Mouse (Mus musculus) cerebellum, adult 2 months (tissue): ENCODE data around the gene Slc1a3. TPM values are rescaled to one million over a fixed set of nuclear protein-coding genes. Genes with fewer than 3 reads are reported as not detected.

Source experiments
- DNase-seq, 2 experiments: peaks; one replicate each; pipeline ENCODE4 v3.0.0; 2021
- H3K27ac ChIP-seq: fragments of 200-500 bp; 2 replicates; pipeline ENCODE4 v1.5.1; 2012; ENCODE audit warnings: low read length, control low read depth, inconsistent platforms; ENCODE audit not compliant: insufficient read depth
- H3K27me3 ChIP-seq: fragments of 200-500 bp; 2 replicates; pipeline ENCODE4 v1.6.1; 2012; ENCODE audit warnings: inconsistent platforms, mild to moderate bottlenecking, low read length, moderate library complexity; ENCODE audit not compliant: control insufficient read depth, insufficient read depth
- H3K4me1 ChIP-seq: fragments of 200-500 bp; 2 replicates; pipeline ENCODE4 v1.6.1; 2011; ENCODE audit warnings: low read length; ENCODE audit not compliant: control insufficient read depth, insufficient read depth
- H3K4me3 ChIP-seq: fragments of 200-500 bp; replicated peaks from 2 replicates; pipeline ENCODE3; 2011; ENCODE audit warnings: mild to moderate bottlenecking, low read depth, low read length, control low read depth; ENCODE audit not compliant: insufficient read depth
- CTCF ChIP-seq: fragments of 200-500 bp; IDR thresholded peaks from 2 replicates; pipeline ENCODE4 v1.5.1; 2011; ENCODE audit warnings: low read depth, mild to moderate bottlenecking, control low read depth, low read length, moderate library complexity, borderline replicate concordance; ENCODE audit not compliant: insufficient read depth
- POLR2A ChIP-seq: fragments of 200-500 bp; IDR thresholded peaks from 2 replicates; pipeline ENCODE4 v1.6.1; 2011; ENCODE audit warnings: low read length, control low read depth, borderline replicate concordance; ENCODE audit not compliant: insufficient read depth
- WGBS: fragments of 180-500 bp; shearing (Covaris S2); methylation state at CpG from one replicate; pipeline ENCODE4 v1.1.7; 2018; 5-methylcytosine and 5-hydroxymethylcytosine counted together
- polyA plus RNA-seq: library from polyadenylated mRNA; depleted of rRNA; stranded (reverse); fragments of >200 nt; gene quantifications from 2 replicates; pipeline ENCODE4 v1.2.3, GENCODE M21; 2012

Slc1a3 gene
- polyA plus RNA-seq, 1 experiment = 373 TPM

- Histone ChIP-seq H3K4me3 (no peak overlapping the region), H3K27ac (no peak overlapping the region), H3K27me3 (no peaks in the 10 kb centered on the region), H3K4me1 (no peaks in the 10 kb centered on the region)
- no peak for DNase-seq
- WGBS = 34% methylated on average over 11 of the region's 11 CpGs
- TF ChIP-seq CTCF (no peak), POLR2A (no peak)
Measured at GRCm38 (mm10) chr15:8615511-8616224, 94.9 kb downstream of the Slc1a3 start.

- WGBS = 81% methylated on average over 5 of the region's 5 CpGs
- Histone ChIP-seq H3K4me1 (no peaks in the 10 kb centered on the region), H3K27me3 (no peaks in the 10 kb centered on the region), H3K27ac (no peak overlapping the region), H3K4me3 (no peak overlapping the region)
- DNase-seq = no peak
- TF ChIP-seq POLR2A (no peak), CTCF (no peak)
Measured at GRCm38 (mm10) chr15:8614701-8615100, 95.9 kb downstream of the Slc1a3 start.

GRCm38 (mm10) chr15:8605538-8606188, 104.9 kb downstream of the Slc1a3 start:
- no peak overlapping the region for H3K27ac ChIP-seq
- DNase-seq = no peak
- no peaks in the 10 kb centered on the region for H3K4me1 ChIP-seq
- 24% methylated on average over 6 of the region's 6 CpGs for WGBS
- no peak for TF ChIP-seq CTCF
- TF ChIP-seq POLR2A = no peak
- H3K4me3 ChIP-seq = no peak overlapping the region
- no peaks in the 10 kb centered on the region; the same call in 1 of the 2 replicates for H3K27me3 ChIP-seq

- WGBS = 92% methylated on average over 6 of the region's 6 CpGs
- Histone ChIP-seq H3K4me1 (no peaks in the 10 kb centered on the region), H3K4me3 (no peak overlapping the region), H3K27ac (no peak overlapping the region), H3K27me3 (no peaks in the 10 kb centered on the region)
- TF ChIP-seq POLR2A (no peak), CTCF (no peak)
- DNase-seq = no peak
Measured at GRCm38 (mm10) chr15:8602362-8602761, 108.2 kb downstream of the Slc1a3 start.

GRCm38 (mm10) chr15:8601312-8602146, 109.0 kb downstream of the Slc1a3 start:
- WGBS = 84% methylated on average over 13 of the region's 13 CpGs
- Histone ChIP-seq H3K4me3 (no peak overlapping the region), H3K27me3 (no peaks in the 10 kb centered on the region), H3K27ac (no peak overlapping the region), H3K4me1 (no peaks in the 10 kb centered on the region)
- DNase-seq = no peak
- TF ChIP-seq CTCF = no peak
- TF ChIP-seq POLR2A = no peak

- no peak for TF ChIP-seq CTCF
- TF ChIP-seq POLR2A = no peak
- H3K27me3 ChIP-seq = no peaks in the 10 kb centered on the region
- WGBS = 66% methylated on average over 8 of the region's 8 CpGs
- no peak overlapping the region for H3K27ac ChIP-seq
- H3K4me3 ChIP-seq = no peak overlapping the region
- DNase-seq = no peak
- no peaks in the 10 kb centered on the region for H3K4me1 ChIP-seq
Measured at GRCm38 (mm10) chr15:8596375-8596900, 114.1 kb downstream of the Slc1a3 start.

GRCm38 (mm10) chr15:8595226-8595625, 115.3 kb downstream of the Slc1a3 start:
- WGBS = 80% methylated on average over 12 of the region's 12 CpGs
- Histone ChIP-seq H3K4me3 (no peak overlapping the region), H3K4me1 (no peaks in the 10 kb centered on the region), H3K27ac (no peak overlapping the region), H3K27me3 (no peaks in the 10 kb centered on the region)
- DNase-seq = no peak
- TF ChIP-seq POLR2A (no peak), CTCF (no peak)
